In genomic region chr19:47731931-47732330, GRCm38 (mm10) we compare ENCODE assay signal across 8 mouse cellular contexts. TPM values are rescaled to one million over a fixed set of nuclear protein-coding genes. Genes with fewer than 3 reads are reported as not detected.
DNase-seq lines count a peak whose midpoint lies in the region; ATAC-seq and TF ChIP-seq lines count a peak whose summit lies in the region.

No protein-coding gene starts in this region.

- peak overlapping the region; percentile 16 for H3K4me2 ChIP-seq in embryonic facial prominence, embryonic 11.5 days (ENCODE audit: low read depth, low read length)
- peak overlapping the region; percentile 79 for H3K4me2 ChIP-seq in heart, embryonic 13.5 days

- TF ChIP-seq CTCF in layer of hippocampus, adult 2 months (conservative IDR thresholded peaks at IDR 0.05): no peak

- no peaks in the 10 kb centered on the region for H3K9me3 ChIP-seq in embryonic facial prominence, embryonic 11.5 days (replicated peaks; ENCODE audit: control insufficient read depth, low read length)
- H3K9me3 ChIP-seq in heart, embryonic 13.5 days: no peaks in the 10 kb centered on the region

- H3K27ac ChIP-seq in embryonic facial prominence, embryonic 11.5 days (replicated peaks; ENCODE audit: low read depth, low read length): peak overlapping the region; percentile 88
- peak overlapping the region; percentile 99 for H3K27ac ChIP-seq in heart, embryonic 13.5 days (replicated peaks)
- peak overlapping the region; percentile 99 for H3K27ac ChIP-seq in layer of hippocampus, adult 2 months

- no peaks in the 10 kb centered on the region; the same call in 1 of the 2 replicates for H3K36me3 ChIP-seq in embryonic facial prominence, embryonic 11.5 days (replicated peaks; ENCODE audit: control insufficient read depth, insufficient read depth, low read depth, low read length)
- H3K36me3 ChIP-seq in heart, embryonic 13.5 days: peaks cover 43% of the 10 kb centered on the region

- no peaks in the 10 kb centered on the region for H3K27me3 ChIP-seq in embryonic facial prominence, embryonic 11.5 days (ENCODE audit: control insufficient read depth, insufficient read depth, low read length)
- H3K27me3 ChIP-seq in heart, embryonic 13.5 days (replicated peaks): no peaks in the 10 kb centered on the region

- no peak for ATAC-seq in embryonic facial prominence, embryonic 11.5 days (replicated peaks; ENCODE audit: insufficient number of reproducible peaks, low FRiP score, low TSS enrichment, low read depth)
- no peak for ATAC-seq in heart, embryonic 13.5 days (ENCODE audit: extremely low read depth, insufficient number of reproducible peaks, low FRiP score, low TSS enrichment)

- H3K4me1 ChIP-seq in embryonic facial prominence, embryonic 11.5 days (ENCODE audit: control insufficient read depth, insufficient read depth, low read length): no peaks in the 10 kb centered on the region
- H3K4me1 ChIP-seq in heart, embryonic 13.5 days: peaks cover 53% of the 10 kb centered on the region

- peak overlapping the region; percentile 76 for H3K9ac ChIP-seq in embryonic facial prominence, embryonic 11.5 days (replicated peaks; ENCODE audit: low read length)
- peak overlapping the region; percentile 89 for H3K9ac ChIP-seq in heart, embryonic 13.5 days

- WGBS in embryonic facial prominence, embryonic 11.5 days: 1% methylated on average over 14 of the region's 15 CpGs
- 6% methylated on average over 13 of the region's 15 CpGs for WGBS in heart, embryonic 13.5 days

- peak overlapping the region; percentile 73 for H3K4me3 ChIP-seq in embryonic facial prominence, embryonic 11.5 days (ENCODE audit: low read depth, low read length)
- H3K4me3 ChIP-seq in heart, embryonic 13.5 days: peak overlapping the region; percentile 71
- peak overlapping the region; percentile 88 for H3K4me3 ChIP-seq in layer of hippocampus, adult 2 months

- DNase-seq in cerebellum, adult 11 months: peak; percentile 65
- no peak for DNase-seq in cerebellum, adult 11-12 months
- peak; percentile 71 for DNase-seq in adrenal gland, adult 2 months
- peak; percentile 83 for DNase-seq in embryonic facial prominence, embryonic 11.5 days (ENCODE audit: low spot score)
- peak; percentile 45 to 69 for DNase-seq in layer of hippocampus, adult 2 months (ENCODE audit: low spot score in 2 of 2)
- peak; percentile 75 for DNase-seq in lung, postnatal 10 days
- DNase-seq in right cerebral cortex, postnatal 10 days (ENCODE audit: low spot score in 2 of 2): peak; percentile 65 to 73

RNA-seq across cellular contexts. Expression of gene Sfr1, which starts 0.4 kb away (rescaled TPM):
- 10 to 100 TPM; 88.4 to 89.9 TPM for total RNA-seq in adrenal gland, adult 2 months (2021)
- 45.7 and 62.8 TPM in 2 replicates for polyA plus RNA-seq in adrenal gland, adult 2 months (2012; rRNA removed)
- polyA plus RNA-seq in embryonic facial prominence, embryonic 11.5 days (2014; fragmentation: Nextera tagmentation; extraction: Ambion mirVana): 341 and 384 TPM in 2 replicates
- polyA plus RNA-seq in heart, embryonic 13.5 days (2015; fragmentation: Nextera tagmentation; extraction: Ambion mirVana): 194 and 210 TPM in 2 replicates
- total RNA-seq in layer of hippocampus, adult 2 months (2021): 100 to 1,000 TPM in 1 of 2 experiments, 10 to 100 TPM in 1; 95.4 to 103 TPM

RNA-seq across cellular contexts. Expression of gene Col17a1, which starts 40.0 kb away (rescaled TPM):
- not detected for total RNA-seq in adrenal gland, adult 2 months (2021)
- 0.03 and 0.16 TPM in 2 replicates for polyA plus RNA-seq in adrenal gland, adult 2 months (2012; rRNA removed)
- 2.5 TPM in 2 replicates for polyA plus RNA-seq in embryonic facial prominence, embryonic 11.5 days (2014; fragmentation: Nextera tagmentation; extraction: Ambion mirVana)
- polyA plus RNA-seq in heart, embryonic 13.5 days (2015; fragmentation: Nextera tagmentation; extraction: Ambion mirVana): 0.51 and 1.1 TPM in 2 replicates
- not detected for total RNA-seq in layer of hippocampus, adult 2 months (2021)
